Mouse (Mus musculus): ENCODE results near the gene Dimt1.

DNA sequence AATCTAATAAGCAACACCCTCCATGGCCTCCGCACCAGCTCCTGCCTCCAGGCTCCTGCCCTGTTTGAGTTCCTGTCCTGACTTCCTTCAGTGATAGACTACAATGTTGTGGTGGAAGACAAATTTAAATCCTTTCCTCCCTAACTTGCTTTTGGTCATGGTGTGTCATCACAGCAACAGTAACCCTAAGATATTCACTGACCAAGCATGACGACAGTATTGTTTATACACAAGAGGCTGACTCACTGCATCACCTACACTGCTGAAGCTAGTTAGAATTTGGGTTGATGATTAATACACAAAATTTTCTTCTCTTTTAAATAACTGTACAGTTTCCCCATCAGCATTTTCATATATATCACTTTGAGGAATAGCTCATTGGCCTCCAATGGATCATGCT is 56.3 kb downstream of the Dimt1 start:
- no peak for TF ChIP-seq CTCF (IDR thresholded peaks at IDR 0.05)
- TF ChIP-seq EP300 (IDR thresholded peaks at IDR 0.05) = no peak
